Mouse (Mus musculus) CH12.LX (cell line): ENCODE measurements around the gene Sipa1l2.

Experiments used
- CHD2 ChIP-seq: IDR thresholded peaks from 2 replicates; pipeline ENCODE4 v1.6.1; 2011; ENCODE audit warnings: low read length, improper control_type of control experiment
- CTCF ChIP-seq, 2 experiments: IDR thresholded peaks in 1 of 2; conservative IDR thresholded peaks in 1 of 2; 2 replicates each; pipeline ENCODE4 v1.5.1; 2011 to 2012; ENCODE audit warnings: low read depth in 2 of 2, low read length in 2 of 2, improper control_type of control experiment in 1 of 2, inconsistent platforms in 1 of 2, mild to moderate bottlenecking in 1 of 2, moderate library complexity in 1 of 2
- EP300 ChIP-seq: IDR thresholded peaks from 2 replicates; pipeline ENCODE4 v1.6.1; 2011; ENCODE audit warnings: low read length, improper control_type of control experiment
- GABPA ChIP-seq: IDR thresholded peaks from 2 replicates; pipeline ENCODE4 v1.6.1; 2012; ENCODE audit warnings: low read depth, low read length, improper control_type of control experiment, inconsistent platforms; ENCODE audit not compliant: insufficient replicate concordance
- MAX ChIP-seq: IDR thresholded peaks from 2 replicates; pipeline ENCODE4 v1.6.1; 2011; ENCODE audit warnings: low read length, improper control_type of control experiment
- MEF2A ChIP-seq: IDR thresholded peaks from 2 replicates; pipeline ENCODE4 v1.6.1; 2014; ENCODE audit warnings: low read depth, mild to moderate bottlenecking, inconsistent platforms, low read length, improper control_type of control experiment, borderline replicate concordance
- MXI1 ChIP-seq: IDR thresholded peaks from 2 replicates; pipeline ENCODE4 v1.6.1; 2011; ENCODE audit warnings: mild to moderate bottlenecking, low read depth, low read length, improper control_type of control experiment
- NRF1 ChIP-seq: IDR thresholded peaks from 2 replicates; pipeline ENCODE4 v1.6.1; 2014; ENCODE audit warnings: low read depth, mild to moderate bottlenecking, inconsistent platforms, low read length, improper control_type of control experiment, moderate library complexity
- POLR2A ChIP-seq: IDR thresholded peaks from 2 replicates; pipeline ENCODE4 v1.6.1; 2011; ENCODE audit warnings: low read depth, mild to moderate bottlenecking, improper control_type of control experiment, low read length
- RCOR1 ChIP-seq: conservative IDR thresholded peaks from 2 replicates; pipeline ENCODE4 v1.6.1; 2012; ENCODE audit warnings: low read depth, mild to moderate bottlenecking, inconsistent platforms, low read length, improper control_type of control experiment
- UBTF ChIP-seq: IDR thresholded peaks from 2 replicates; pipeline ENCODE4 v1.6.1; 2012; ENCODE audit warnings: low read depth, mild to moderate bottlenecking, inconsistent platforms, low read length, improper control_type of control experiment, moderate library complexity
- USF1 ChIP-seq: IDR thresholded peaks from 2 replicates; pipeline ENCODE4 v1.6.1; 2014; ENCODE audit warnings: low read depth, mild to moderate bottlenecking, inconsistent platforms, low read length, improper control_type of control experiment
- ZKSCAN1 ChIP-seq: IDR thresholded peaks from 2 replicates; pipeline ENCODE4 v1.6.1; 2012; ENCODE audit warnings: low read depth, inconsistent platforms, low read length, improper control_type of control experiment, borderline replicate concordance

DNA sequence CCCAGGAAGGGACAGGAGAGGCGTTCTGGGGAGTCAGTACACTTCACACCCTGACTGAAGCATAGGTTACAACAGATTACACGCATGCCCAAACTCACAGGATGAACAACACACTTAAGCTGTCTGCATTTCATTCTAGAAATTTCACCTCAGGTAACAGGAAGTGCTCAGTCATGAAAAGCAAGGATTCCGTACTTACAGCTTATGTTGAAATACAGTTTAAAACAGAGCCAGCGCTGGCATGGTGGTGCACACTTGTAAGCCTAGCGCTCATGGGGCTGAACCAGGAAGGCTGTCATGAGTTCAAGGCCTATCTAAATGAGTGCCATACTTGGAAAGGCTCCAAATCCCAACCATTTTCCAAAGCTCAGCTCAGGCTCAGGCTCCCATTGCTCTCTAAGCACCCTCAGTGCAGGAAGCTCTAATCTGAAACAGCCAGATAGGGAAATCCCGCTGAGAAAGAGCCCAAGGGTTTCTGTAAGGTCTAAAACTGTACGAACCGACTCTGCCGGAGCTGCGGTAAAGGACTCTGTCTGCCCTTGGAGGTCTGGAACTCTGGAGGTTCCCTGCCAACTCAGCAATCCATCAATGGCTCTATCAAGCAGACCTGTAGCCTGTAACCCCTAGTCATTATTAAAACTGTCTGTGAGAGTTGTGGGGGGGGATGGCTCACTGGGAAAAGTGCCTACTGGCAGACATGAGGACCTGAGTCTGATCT, 12.1 kb downstream of the Sipa1l2 start:
- TF ChIP-seq POLR2A (no peak), CTCF (conservative IDR thresholded peaks at IDR 0.05 in 1 of 2, IDR thresholded peaks at IDR 0.05 in 1 of 2; ENCODE audit: low read depth in 2 of 2, low read length in 2 of 2) (no peak), NRF1 (no peak), GABPA (no peak), EP300 (no peak), USF1 (no peak), MEF2A (no peak), RCOR1 (no peak), MXI1 (no peak), UBTF (no peak), CHD2 (no peak; the same call in 1 of the 2 replicates), MAX (no peak), ZKSCAN1 (no peak)
